Mouse (Mus musculus) liver, embryonic 14.5 days (tissue): ENCODE data around the gene Sspn. TPM values are rescaled to one million over a fixed set of nuclear protein-coding genes. Genes with fewer than 3 reads are reported as not detected.

ENCODE experiments used
- ATAC-seq: fragments of 200-750 bp; cut with Nextera tagmentation; 2 replicates; pipeline ENCODE4 v1.8.0; 2017; ENCODE audit warnings: moderate number of reproducible peaks, mild to moderate bottlenecking, moderate library complexity; ENCODE audit not compliant: insufficient read depth
- DNase-seq, 3 experiments: peaks; one replicate each; pipeline ENCODE4 v3.0.0-alpha.2; 2012 to 2013; ENCODE audit warnings: low read depth in 3 of 3, low spot score in 3 of 3
- H3K27ac ChIP-seq: fragments of 300-500 bp; sonication (generic); 2 replicates; pipeline ENCODE4 v1.5.1; 2014; ENCODE audit warnings: moderate library complexity, mild to moderate bottlenecking, control low read depth, inconsistent platforms
- H3K27me3 ChIP-seq: fragments of 300-500 bp; sonication (generic); 2 replicates; pipeline ENCODE4 v1.6.1; 2014; ENCODE audit warnings: mild to moderate bottlenecking, low read length, moderate library complexity; ENCODE audit not compliant: control insufficient read depth, insufficient read depth
- H3K36me3 ChIP-seq: fragments of 300-500 bp; sonication (generic); replicated peaks from 2 replicates; pipeline ENCODE4 v1.6.1; 2014; ENCODE audit warnings: low read depth; ENCODE audit not compliant: control insufficient read depth, insufficient read depth
- H3K4me1 ChIP-seq, 2 experiments: fragments of 200-500 bp in 1 of 2; fragments of 300-500 bp in 1 of 2; sonication (generic) in 1 of 2; replicated peaks; 2 replicates each; pipeline ENCODE4 v1.6.1; 2012 to 2014; ENCODE audit warnings: antibody characterized with exemption in 1 of 2, inconsistent platforms in 1 of 2, low read length in 1 of 2; ENCODE audit not compliant: control insufficient read depth in 2 of 2, insufficient read depth in 2 of 2
- H3K4me2 ChIP-seq: fragments of 300-500 bp; sonication (generic); 2 replicates; pipeline ENCODE4 v1.6.1; 2014; ENCODE audit warnings: low read depth, mild to moderate bottlenecking, control low read depth, moderate library complexity
- H3K4me3 ChIP-seq, 2 experiments: fragments of 200-500 bp in 1 of 2; fragments of 300-500 bp in 1 of 2; sonication (generic) in 1 of 2; 2 replicates each; pipeline ENCODE4 v1.5.1; 2012 to 2014; ENCODE audit warnings: low read depth in 2 of 2, low read length in 2 of 2, mild to moderate bottlenecking in 2 of 2, control low read depth in 1 of 2, inconsistent platforms in 1 of 2, moderate library complexity in 1 of 2; ENCODE audit not compliant: insufficient read depth in 1 of 2
- H3K9ac ChIP-seq: fragments of 300-500 bp; sonication (generic); replicated peaks from 2 replicates; pipeline ENCODE4 v1.6.1; 2014; ENCODE audit warnings: mild to moderate bottlenecking, control low read depth, moderate library complexity
- H3K9me3 ChIP-seq: fragments of 300-500 bp; sonication (generic); 2 replicates; pipeline ENCODE4 v1.6.1; 2016; ENCODE audit warnings: low read length, mixed read lengths; ENCODE audit not compliant: control insufficient read depth
- CTCF ChIP-seq: IDR thresholded peaks from 2 replicates; pipeline ENCODE4 v1.5.1; 2016; ENCODE audit warnings: antibody characterized with exemption, low read depth, control low read depth
- EP300 ChIP-seq: IDR thresholded peaks from 2 replicates; pipeline ENCODE4 v1.6.1; 2016; ENCODE audit warnings: antibody characterized with exemption, low read depth
- WGBS: fragments of 180-500 bp; shearing (Covaris S2); extraction: QIAGEN DNeasy Blood & Tissue Kit; methylation state at CpG from one replicate; pipeline ENCODE4 v1.1.7; 2014; ENCODE audit not compliant: insufficient replicate concordance; 5-methylcytosine and 5-hydroxymethylcytosine counted together
- polyA plus RNA-seq, 2 experiments: library from polyadenylated mRNA; depleted of rRNA in 1 of 2; stranded (reverse) in 1 of 2; unstranded in 1 of 2; fragments of >200 nt; fragmentation: Nextera tagmentation in 1 of 2; extraction: Ambion mirVana in 1 of 2; gene quantifications; 2 replicates each; pipeline versions ENCODE4 v1.2.1 to v1.2.3; 2012 to 2014

The Sspn gene
- polyA plus RNA-seq, 2 experiments, result 0.17 to 0.32 TPM

DNA sequence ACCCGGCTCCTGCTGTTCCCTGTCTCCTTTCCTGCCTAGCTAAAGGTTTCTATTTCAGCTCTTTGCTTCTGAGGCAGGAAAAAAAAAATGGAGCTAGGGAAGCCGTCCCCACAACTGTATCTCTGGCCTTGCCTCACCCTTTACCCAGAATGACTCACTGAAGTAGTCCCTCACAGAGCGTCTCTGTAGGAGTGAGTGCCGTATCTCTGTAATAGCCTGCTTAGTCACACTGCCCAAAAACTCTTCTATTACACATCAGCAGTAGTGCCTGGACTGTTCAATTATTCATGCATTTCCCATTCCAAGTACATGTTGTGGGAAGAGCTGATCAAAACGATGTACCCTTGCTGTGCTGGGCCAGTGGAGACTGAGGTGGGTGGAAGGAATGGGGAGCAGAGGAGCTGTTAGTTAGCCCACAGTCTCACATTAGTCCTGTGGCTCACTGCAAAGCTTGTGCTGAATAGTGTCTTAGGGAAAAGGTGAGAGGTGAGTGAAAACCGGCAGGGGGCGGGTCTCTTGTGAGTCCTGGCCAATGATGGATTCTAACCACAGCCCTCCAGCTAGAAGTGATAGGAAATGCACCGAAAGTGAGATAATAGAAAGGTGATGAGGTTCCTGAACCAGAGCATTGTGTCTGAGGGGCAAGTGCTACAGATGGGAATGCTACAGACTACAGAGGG, 46.5 kb downstream of the Sspn start:
- Histone ChIP-seq H3K27ac (no peak overlapping the region), H3K4me3 (no peak overlapping the region), H3K4me2 (no peak overlapping the region), H3K27me3 (no peaks in the 10 kb centered on the region), H3K9me3 (no peaks in the 10 kb centered on the region), H3K36me3 (no peaks in the 10 kb centered on the region), H3K9ac (no peak overlapping the region), H3K4me1 (peaks cover 0 to 6% of the 10 kb centered on the region in 2 experiments; a peak in 1 of 4 replicates)
- ATAC-seq (no peak), DNase-seq (no peak)
- TF ChIP-seq CTCF (no peak), EP300 (no peak)
- 52% methylated on average over 8 of the region's 8 CpGs for WGBS

- no peak overlapping the region for H3K4me3 ChIP-seq
- 63% methylated on average over 8 of the region's 8 CpGs for WGBS
- no peak for ATAC-seq
- DNase-seq, result no peak
- no peaks in the 10 kb centered on the region for H3K4me1 ChIP-seq
- no peak overlapping the region for H3K9ac ChIP-seq
- no peak overlapping the region for H3K27ac ChIP-seq
- H3K36me3 ChIP-seq, result no peaks in the 10 kb centered on the region
- no peaks in the 10 kb centered on the region for H3K27me3 ChIP-seq
- no peak for TF ChIP-seq CTCF
- no peak for TF ChIP-seq EP300
- H3K4me2 ChIP-seq, result no peak overlapping the region
- no peaks in the 10 kb centered on the region for H3K9me3 ChIP-seq
These were observed 49.6 kb downstream of the Sspn start for GRCm38 (mm10) chr6:145981074-145981473.

DNA sequence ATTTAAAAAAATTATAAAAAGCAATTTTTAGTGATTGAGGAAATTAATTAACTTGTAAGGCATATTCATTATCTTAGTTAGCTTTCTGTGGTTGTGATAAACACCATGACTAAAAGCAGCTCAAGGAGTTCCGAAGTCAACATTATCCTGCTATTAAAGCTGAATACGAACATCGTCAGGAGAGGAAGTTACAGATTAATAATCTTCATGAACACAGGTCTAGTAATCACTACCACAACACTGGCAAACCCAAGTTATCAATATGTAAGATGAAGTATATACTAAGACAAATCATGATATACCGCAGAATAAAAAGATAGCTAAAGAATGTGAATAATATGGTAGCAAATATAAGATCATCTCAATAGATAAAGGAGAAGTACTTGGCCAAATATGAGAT, 50.9 kb downstream of the Sspn start:
- H3K9me3 ChIP-seq, result no peaks in the 10 kb centered on the region
- no peak overlapping the region for H3K4me3 ChIP-seq
- TF ChIP-seq EP300, result no peak
- no peak for TF ChIP-seq CTCF
- no peak overlapping the region for H3K4me2 ChIP-seq
- 70% methylated on average over 4 of the region's 4 CpGs for WGBS
- DNase-seq (no peak), ATAC-seq (no peak)
- no peak overlapping the region for H3K9ac ChIP-seq
- H3K27me3 ChIP-seq, result no peaks in the 10 kb centered on the region
- no peak overlapping the region for H3K27ac ChIP-seq
- no peaks in the 10 kb centered on the region for H3K4me1 ChIP-seq
- no peaks in the 10 kb centered on the region for H3K36me3 ChIP-seq

- no peak for ATAC-seq
- H3K9me3 ChIP-seq, result no peaks in the 10 kb centered on the region
- no peak overlapping the region for H3K27ac ChIP-seq
- H3K4me2 ChIP-seq, result no peak overlapping the region
- WGBS, result 42% methylated on average over 1 of the region's 1 CpGs
- H3K36me3 ChIP-seq, result no peaks in the 10 kb centered on the region
- no peak overlapping the region for H3K4me3 ChIP-seq
- TF ChIP-seq EP300 (no peak), CTCF (no peak)
- no peaks in the 10 kb centered on the region for H3K27me3 ChIP-seq
- no peaks in the 10 kb centered on the region for H3K4me1 ChIP-seq
- no peak for DNase-seq
- no peak overlapping the region for H3K9ac ChIP-seq
These were observed 59.1 kb downstream of the Sspn start for GRCm38 (mm10) chr6:145990578-145990977.

DNA sequence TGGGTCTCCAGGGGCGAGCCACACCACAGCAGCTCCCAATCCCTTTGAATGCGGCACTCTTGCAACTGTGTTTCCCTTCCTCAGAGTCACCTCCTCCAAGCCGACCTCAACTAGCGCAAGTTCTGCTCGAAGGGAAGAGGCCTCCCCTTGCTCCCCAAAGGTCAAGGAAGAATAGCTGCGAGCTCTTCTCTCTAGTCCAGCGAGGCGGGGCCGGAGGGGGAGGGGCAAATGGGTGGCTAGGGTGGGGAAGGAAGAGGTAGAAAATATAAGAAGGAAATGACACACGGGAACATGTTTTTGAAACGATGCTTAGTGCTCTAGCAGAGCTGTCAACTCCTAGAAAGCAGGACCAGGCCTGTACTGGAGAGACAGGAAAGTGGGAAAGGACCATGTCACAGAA, 61.1 kb downstream of the Sspn start:
- 66% methylated on average over 11 of the region's 11 CpGs for WGBS

More for the DNA sequence above, 61.1 kb downstream of the Sspn start:
- no peak overlapping the region for H3K4me2 ChIP-seq
- H3K27me3 ChIP-seq, result no peaks in the 10 kb centered on the region
- no peaks in the 10 kb centered on the region for H3K9me3 ChIP-seq
- ATAC-seq (no peak), DNase-seq (no peak)
- no peak overlapping the region for H3K9ac ChIP-seq
- H3K36me3 ChIP-seq, result no peaks in the 10 kb centered on the region
- no peak overlapping the region for H3K27ac ChIP-seq
- no peak for TF ChIP-seq CTCF
- H3K4me3 ChIP-seq, result no peak overlapping the region
- H3K4me1 ChIP-seq, result no peaks in the 10 kb centered on the region
